Mouse (Mus musculus): ENCODE data around the gene Dusp3. TPM values are rescaled to one million over a fixed set of nuclear protein-coding genes. Genes with fewer than 3 reads are reported as not detected.
A peak's percentile ranks its signal among the peaks of the same experiment; 100 is the strongest.

Gene Dusp3
- polyA plus RNA-seq, 1 experiment from 2014 or later = 25.3 TPM

GRCm38 (mm10) chr11:102027361-102028017 lies 40.7 kb upstream of the Dusp3 start:
- Histone ChIP-seq H3K27me3 (replicated peaks; ENCODE audit: control insufficient read depth, insufficient read depth, low read length) (no peaks in the 10 kb centered on the region), H3K9me3 (ENCODE audit: control insufficient read depth, low read length) (no peaks in the 10 kb centered on the region), H3K9ac (ENCODE audit: low read length) (no peak overlapping the region), H3K4me3 (ENCODE audit: low read depth, low read length) (peak overlapping the region; percentile 64), H3K4me2 (ENCODE audit: low read length) (peak overlapping the region; percentile 81), H3K27ac (ENCODE audit: low read depth) (peak overlapping the region; percentile 62), H3K36me3 (ENCODE audit: control insufficient read depth, insufficient read depth, low read length) (no peaks in the 10 kb centered on the region; the same call in 1 of the 2 replicates), H3K4me1 (replicated peaks; ENCODE audit: control insufficient read depth, insufficient read depth, low read length) (peaks cover 17% of the 10 kb centered on the region)
- WGBS = 7% methylated on average over 12 of the region's 12 CpGs
- DNase-seq (ENCODE audit: low spot score) (peak; percentile 60), ATAC-seq (replicated peaks; ENCODE audit: low FRiP score, low TSS enrichment, low read depth) (no peak; the same call in 1 of the 2 replicates)

- H3K4me2 ChIP-seq (ENCODE audit: low read length) = peak overlapping the region; percentile 81
- peak; percentile 89 for DNase-seq (ENCODE audit: low spot score)
- ATAC-seq (replicated peaks; ENCODE audit: low FRiP score, low TSS enrichment, low read depth) = peak; percentile 90
- no peaks in the 10 kb centered on the region for H3K27me3 ChIP-seq (replicated peaks; ENCODE audit: control insufficient read depth, insufficient read depth, low read length)
- peak overlapping the region; percentile 64 for H3K4me3 ChIP-seq (ENCODE audit: low read depth, low read length)
- no peaks in the 10 kb centered on the region for H3K9me3 ChIP-seq (ENCODE audit: control insufficient read depth, low read length)
- peaks cover 17% of the 10 kb centered on the region for H3K4me1 ChIP-seq (replicated peaks; ENCODE audit: control insufficient read depth, insufficient read depth, low read length)
- peak overlapping the region; percentile 54; the same call in 1 of the 2 replicates for H3K27ac ChIP-seq (ENCODE audit: low read depth)
- under 1% methylated on average over 54 of the region's 73 CpGs for WGBS
- no peaks in the 10 kb centered on the region; the same call in 1 of the 2 replicates for H3K36me3 ChIP-seq (ENCODE audit: control insufficient read depth, insufficient read depth, low read length)
- peak overlapping the region; percentile 61 for H3K9ac ChIP-seq (ENCODE audit: low read length)
These were observed 40.0 kb upstream of the Dusp3 start for GRCm38 (mm10) chr11:102026694-102027360.

GRCm38 (mm10) chr11:102025991-102026660 lies 39.3 kb upstream of the Dusp3 start:
- peak overlapping the region; percentile 54; the same call in 1 of the 2 replicates for H3K27ac ChIP-seq (ENCODE audit: low read depth)
- peak overlapping the region; percentile 64 for H3K4me3 ChIP-seq (ENCODE audit: low read depth, low read length)
- no peaks in the 10 kb centered on the region; the same call in 1 of the 2 replicates for H3K36me3 ChIP-seq (ENCODE audit: control insufficient read depth, insufficient read depth, low read length)
- peak overlapping the region; percentile 81 for H3K4me2 ChIP-seq (ENCODE audit: low read length)
- peak; percentile 18; the same call in 1 of the 2 replicates for ATAC-seq (replicated peaks; ENCODE audit: low FRiP score, low TSS enrichment, low read depth)
- 3% methylated on average over 23 of the region's 23 CpGs for WGBS
- no peaks in the 10 kb centered on the region for H3K27me3 ChIP-seq (replicated peaks; ENCODE audit: control insufficient read depth, insufficient read depth, low read length)
- peak overlapping the region; percentile 61 for H3K9ac ChIP-seq (ENCODE audit: low read length)
- no peaks in the 10 kb centered on the region for H3K9me3 ChIP-seq (ENCODE audit: control insufficient read depth, low read length)
- peak; percentile 78 for DNase-seq (ENCODE audit: low spot score)
- peaks cover 17% of the 10 kb centered on the region for H3K4me1 ChIP-seq (replicated peaks; ENCODE audit: control insufficient read depth, insufficient read depth, low read length)

GRCm38 (mm10) chr11:102025354-102025753 lies 38.5 kb upstream of the Dusp3 start:
- no peak overlapping the region for H3K27ac ChIP-seq (ENCODE audit: low read depth)
- H3K4me3 ChIP-seq (ENCODE audit: low read depth, low read length) = no peak overlapping the region
- H3K4me1 ChIP-seq (replicated peaks; ENCODE audit: control insufficient read depth, insufficient read depth, low read length) = peaks cover 17% of the 10 kb centered on the region
- no peaks in the 10 kb centered on the region for H3K9me3 ChIP-seq (ENCODE audit: control insufficient read depth, low read length)
- whole genome bisulfite sequencing = 48% methylated on average over 7 of the region's 7 CpGs
- no peaks in the 10 kb centered on the region; the same call in 1 of the 2 replicates for H3K36me3 ChIP-seq (ENCODE audit: control insufficient read depth, insufficient read depth, low read length)
- H3K27me3 ChIP-seq (replicated peaks; ENCODE audit: control insufficient read depth, insufficient read depth, low read length) = no peaks in the 10 kb centered on the region
- no peak overlapping the region for H3K9ac ChIP-seq (ENCODE audit: low read length)
- no peak for DNase-seq (ENCODE audit: low spot score)
- no peak overlapping the region; the same call in 1 of the 2 replicates for H3K4me2 ChIP-seq (ENCODE audit: low read length)
- ATAC-seq (replicated peaks; ENCODE audit: low FRiP score, low TSS enrichment, low read depth) = no peak

GRCm38 (mm10) chr11:102024875-102025274 lies 38.1 kb upstream of the Dusp3 start:
- H3K27me3 ChIP-seq (replicated peaks; ENCODE audit: control insufficient read depth, insufficient read depth, low read length) = no peaks in the 10 kb centered on the region
- no peak overlapping the region for H3K4me3 ChIP-seq (ENCODE audit: low read depth, low read length)
- no peak overlapping the region for H3K9ac ChIP-seq (ENCODE audit: low read length)
- WGBS = 83% methylated on average over 4 of the region's 4 CpGs
- H3K4me1 ChIP-seq (replicated peaks; ENCODE audit: control insufficient read depth, insufficient read depth, low read length) = peaks cover 17% of the 10 kb centered on the region
- no peaks in the 10 kb centered on the region for H3K9me3 ChIP-seq (ENCODE audit: control insufficient read depth, low read length)
- no peak overlapping the region for H3K27ac ChIP-seq (ENCODE audit: low read depth)
- ATAC-seq (replicated peaks; ENCODE audit: low FRiP score, low TSS enrichment, low read depth) (no peak), DNase-seq (ENCODE audit: low spot score) (no peak)
- H3K4me2 ChIP-seq (ENCODE audit: low read length) = no peak overlapping the region
- H3K36me3 ChIP-seq (ENCODE audit: control insufficient read depth, insufficient read depth, low read length) = no peaks in the 10 kb centered on the region; the same call in 1 of the 2 replicates

GRCm38 (mm10) chr11:102024084-102024758 lies 37.4 kb upstream of the Dusp3 start:
- no peaks in the 10 kb centered on the region for H3K27me3 ChIP-seq (replicated peaks; ENCODE audit: control insufficient read depth, insufficient read depth, low read length)
- WGBS = 90% methylated on average over 6 of the region's 6 CpGs
- DNase-seq (ENCODE audit: low spot score) (no peak), ATAC-seq (replicated peaks; ENCODE audit: low FRiP score, low TSS enrichment, low read depth) (no peak)
- H3K4me2 ChIP-seq (ENCODE audit: low read length) = no peak overlapping the region
- H3K4me1 ChIP-seq (replicated peaks; ENCODE audit: control insufficient read depth, insufficient read depth, low read length) = peaks cover 17% of the 10 kb centered on the region
- H3K27ac ChIP-seq (ENCODE audit: low read depth) = no peak overlapping the region
- no peaks in the 10 kb centered on the region for H3K9me3 ChIP-seq (ENCODE audit: control insufficient read depth, low read length)
- no peak overlapping the region for H3K9ac ChIP-seq (ENCODE audit: low read length)
- no peaks in the 10 kb centered on the region; the same call in 1 of the 2 replicates for H3K36me3 ChIP-seq (ENCODE audit: control insufficient read depth, insufficient read depth, low read length)
- H3K4me3 ChIP-seq (ENCODE audit: low read depth, low read length) = no peak overlapping the region

GRCm38 (mm10) chr11:102023406-102023805 lies 36.6 kb upstream of the Dusp3 start:
- ATAC-seq (replicated peaks; ENCODE audit: low FRiP score, low TSS enrichment, low read depth) = no peak
- Histone ChIP-seq H3K27ac (ENCODE audit: low read depth) (no peak overlapping the region), H3K36me3 (ENCODE audit: control insufficient read depth, insufficient read depth, low read length) (no peaks in the 10 kb centered on the region; the same call in 1 of the 2 replicates), H3K9me3 (ENCODE audit: control insufficient read depth, low read length) (no peaks in the 10 kb centered on the region), H3K4me1 (replicated peaks; ENCODE audit: control insufficient read depth, insufficient read depth, low read length) (peaks cover 17% of the 10 kb centered on the region), H3K27me3 (replicated peaks; ENCODE audit: control insufficient read depth, insufficient read depth, low read length) (no peaks in the 10 kb centered on the region), H3K4me2 (ENCODE audit: low read length) (no peak overlapping the region), H3K9ac (ENCODE audit: low read length) (no peak overlapping the region), H3K4me3 (ENCODE audit: low read depth, low read length) (no peak overlapping the region)
- DNase-seq (ENCODE audit: low spot score) = no peak
- WGBS = 81% methylated on average over 13 of the region's 13 CpGs

- H3K27ac ChIP-seq (ENCODE audit: low read depth) = no peak overlapping the region
- no peak overlapping the region for H3K4me3 ChIP-seq (ENCODE audit: low read depth, low read length)
- H3K9ac ChIP-seq (ENCODE audit: low read length) = no peak overlapping the region
- ATAC-seq (replicated peaks; ENCODE audit: low FRiP score, low TSS enrichment, low read depth) (no peak), DNase-seq (ENCODE audit: low spot score) (no peak)
- H3K36me3 ChIP-seq (ENCODE audit: control insufficient read depth, insufficient read depth, low read length) = peaks cover 9% of the 10 kb centered on the region; the same call in 1 of the 2 replicates
- 87% methylated on average over 5 of the region's 5 CpGs for WGBS
- no peaks in the 10 kb centered on the region for H3K27me3 ChIP-seq (replicated peaks; ENCODE audit: control insufficient read depth, insufficient read depth, low read length)
- no peak overlapping the region for H3K4me2 ChIP-seq (ENCODE audit: low read length)
- H3K4me1 ChIP-seq (replicated peaks; ENCODE audit: control insufficient read depth, insufficient read depth, low read length) = peaks cover 9% of the 10 kb centered on the region
- no peaks in the 10 kb centered on the region for H3K9me3 ChIP-seq (ENCODE audit: control insufficient read depth, low read length)
These were observed 34.4 kb upstream of the Dusp3 start for GRCm38 (mm10) chr11:102021196-102021595.
